Mouse (Mus musculus): ENCODE results near the gene Prokr2. TPM values are rescaled to one million over a fixed set of nuclear protein-coding genes. Genes with fewer than 3 reads are reported as not detected.

The Prokr2 gene
- polyA plus RNA-seq, 1 experiment from 2014 or later: 0.93 TPM

DNA sequence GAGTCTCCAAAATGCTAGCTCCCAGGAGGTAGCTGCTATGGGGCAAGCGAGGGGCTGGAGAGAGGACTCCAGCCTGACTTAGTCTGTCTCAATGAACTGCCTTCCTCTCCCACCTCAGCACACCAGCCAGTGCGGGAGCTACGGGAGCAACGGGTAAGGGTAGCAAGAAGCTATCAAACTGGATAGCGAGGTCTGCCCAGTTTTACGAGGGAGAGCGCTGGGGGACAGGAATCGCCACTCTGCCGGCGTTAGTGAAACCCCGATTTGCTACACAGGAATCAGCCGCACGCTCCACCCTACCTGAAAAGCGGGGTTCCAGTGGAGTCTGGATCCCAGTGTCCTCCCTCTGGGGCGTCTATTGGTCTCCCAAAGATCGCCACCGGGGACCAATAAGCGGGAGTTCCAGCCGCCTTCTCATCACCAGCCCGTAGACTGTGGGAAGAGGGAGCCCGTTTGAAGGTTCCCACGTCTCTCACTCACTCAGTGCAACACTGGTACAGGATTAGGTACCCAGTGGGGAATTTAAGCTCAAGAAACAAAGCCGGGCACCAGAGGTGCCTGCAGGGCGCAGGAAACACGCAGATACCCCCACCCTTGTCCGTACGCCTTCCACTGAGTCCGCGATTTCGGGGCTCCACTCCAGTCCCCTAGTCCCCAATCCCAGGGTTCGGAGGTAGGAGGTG, 595 bp downstream of the Prokr2 start:
- peak; percentile 56 for ATAC-seq (ENCODE audit: low FRiP score, low read depth)
- Histone ChIP-seq H3K27me3 (replicated peaks) (peaks cover 17% of the 10 kb centered on the region; the same call in 1 of the 2 replicates), H3K36me3 (no peaks in the 10 kb centered on the region), H3K9ac (peak overlapping the region; percentile 60), H3K27ac (no peak overlapping the region), H3K4me2 (replicated peaks) (peak overlapping the region; percentile 98), H3K9me3 (no peaks in the 10 kb centered on the region), H3K4me3 (peak overlapping the region; percentile 49), H3K4me1 (no peaks in the 10 kb centered on the region)
- WGBS: under 1% methylated on average over 31 of the region's 31 CpGs

- peaks cover 14% of the 10 kb centered on the region; the same call in 1 of the 2 replicates for H3K27me3 ChIP-seq (replicated peaks)
- H3K4me2 ChIP-seq (replicated peaks): no peak overlapping the region
- H3K36me3 ChIP-seq: no peaks in the 10 kb centered on the region
- H3K4me1 ChIP-seq: no peaks in the 10 kb centered on the region
- H3K4me3 ChIP-seq: no peak overlapping the region
- no peak overlapping the region for H3K9ac ChIP-seq
- WGBS: 69% methylated on average over 2 of the region's 2 CpGs
- no peak for ATAC-seq (ENCODE audit: low FRiP score, low read depth)
- no peak overlapping the region for H3K27ac ChIP-seq
- no peaks in the 10 kb centered on the region for H3K9me3 ChIP-seq
Observed at GRCm38 (mm10) chr2:132382308-132382707, 2.9 kb downstream of the Prokr2 start.

- no peaks in the 10 kb centered on the region for H3K9me3 ChIP-seq
- 54% methylated on average over 4 of the region's 4 CpGs for WGBS
- peaks cover 8% of the 10 kb centered on the region; the same call in 1 of the 2 replicates for H3K27me3 ChIP-seq (replicated peaks)
- H3K4me1 ChIP-seq: no peaks in the 10 kb centered on the region
- H3K4me3 ChIP-seq: no peak overlapping the region
- H3K36me3 ChIP-seq: no peaks in the 10 kb centered on the region
- no peak overlapping the region for H3K4me2 ChIP-seq (replicated peaks)
- ATAC-seq (ENCODE audit: low FRiP score, low read depth): no peak
- no peak overlapping the region for H3K27ac ChIP-seq
- no peak overlapping the region for H3K9ac ChIP-seq
Observed at GRCm38 (mm10) chr2:132379690-132380089, 5.6 kb downstream of the Prokr2 start.

DNA sequence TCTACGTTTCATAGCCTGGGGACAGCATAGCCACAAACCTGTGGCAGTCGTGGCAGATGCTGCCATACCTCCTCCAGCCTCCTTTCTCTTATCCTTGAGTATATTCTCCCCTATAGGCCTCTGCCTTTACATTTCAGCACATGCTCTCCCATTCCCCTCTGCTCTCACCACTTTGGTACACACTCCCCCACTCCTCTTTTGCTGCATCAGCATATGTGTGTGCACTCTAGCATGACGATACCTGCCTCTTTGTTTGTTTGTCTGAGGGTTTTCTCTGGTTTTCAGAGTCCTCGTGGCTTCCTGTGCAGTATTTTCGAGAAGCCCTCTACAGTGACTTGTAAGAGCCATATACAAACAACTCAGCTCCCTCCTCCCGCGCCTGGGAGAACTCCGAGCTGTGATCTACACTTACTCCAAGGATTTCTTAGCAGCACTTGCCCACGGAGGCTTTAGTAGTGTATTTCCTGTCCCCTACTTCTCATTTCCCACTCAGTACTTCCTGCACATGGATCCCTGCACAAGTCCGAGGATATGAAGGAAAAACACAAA, 6.6 kb downstream of the Prokr2 start:
- no peak overlapping the region for H3K4me2 ChIP-seq (replicated peaks)
- WGBS: 72% methylated on average over 10 of the region's 10 CpGs
- no peaks in the 10 kb centered on the region for H3K4me1 ChIP-seq
- no peak overlapping the region for H3K9ac ChIP-seq
- H3K27me3 ChIP-seq (replicated peaks): 0 out of 2 replicates have a peak, but pooled peaks cover 4% of the 10 kb centered on the region
- H3K36me3 ChIP-seq: no peaks in the 10 kb centered on the region
- no peaks in the 10 kb centered on the region for H3K9me3 ChIP-seq
- ATAC-seq (ENCODE audit: low FRiP score, low read depth): no peak
- no peak overlapping the region for H3K4me3 ChIP-seq
- H3K27ac ChIP-seq: no peak overlapping the region

- no peak overlapping the region for H3K4me3 ChIP-seq
- 84% methylated on average over 2 of the region's 2 CpGs for WGBS
Observed at GRCm38 (mm10) chr2:132377436-132377835, 7.8 kb downstream of the Prokr2 start.

GRCm38 (mm10) chr2:132375721-132376120, 9.5 kb downstream of the Prokr2 start:
- no peak overlapping the region for H3K27ac ChIP-seq

More at GRCm38 (mm10) chr2:132377436-132377835, 7.8 kb downstream of the Prokr2 start:
- H3K4me2 ChIP-seq (replicated peaks): no peak overlapping the region
- no peak for ATAC-seq (ENCODE audit: low FRiP score, low read depth)
- no peaks in the 10 kb centered on the region for H3K4me1 ChIP-seq
- H3K36me3 ChIP-seq: no peaks in the 10 kb centered on the region
- H3K27ac ChIP-seq: no peak overlapping the region
- no peaks in the 10 kb centered on the region for H3K27me3 ChIP-seq (replicated peaks)
- no peaks in the 10 kb centered on the region for H3K9me3 ChIP-seq
- H3K9ac ChIP-seq: no peak overlapping the region

GRCm38 (mm10) chr2:132375135-132375534, 10.1 kb downstream of the Prokr2 start:
- no peak for ATAC-seq (ENCODE audit: low FRiP score, low read depth)
- H3K27me3 ChIP-seq (replicated peaks): no peaks in the 10 kb centered on the region

More at GRCm38 (mm10) chr2:132375721-132376120, 9.5 kb downstream of the Prokr2 start:
- H3K4me2 ChIP-seq (replicated peaks): no peak overlapping the region
- no peaks in the 10 kb centered on the region for H3K4me1 ChIP-seq
- WGBS: 74% methylated on average over 3 of the region's 3 CpGs
- no peaks in the 10 kb centered on the region for H3K27me3 ChIP-seq (replicated peaks)
- no peak for ATAC-seq (ENCODE audit: low FRiP score, low read depth)
- H3K9ac ChIP-seq: no peak overlapping the region
- H3K36me3 ChIP-seq: no peaks in the 10 kb centered on the region
- H3K9me3 ChIP-seq: no peaks in the 10 kb centered on the region
- no peak overlapping the region for H3K4me3 ChIP-seq

DNA sequence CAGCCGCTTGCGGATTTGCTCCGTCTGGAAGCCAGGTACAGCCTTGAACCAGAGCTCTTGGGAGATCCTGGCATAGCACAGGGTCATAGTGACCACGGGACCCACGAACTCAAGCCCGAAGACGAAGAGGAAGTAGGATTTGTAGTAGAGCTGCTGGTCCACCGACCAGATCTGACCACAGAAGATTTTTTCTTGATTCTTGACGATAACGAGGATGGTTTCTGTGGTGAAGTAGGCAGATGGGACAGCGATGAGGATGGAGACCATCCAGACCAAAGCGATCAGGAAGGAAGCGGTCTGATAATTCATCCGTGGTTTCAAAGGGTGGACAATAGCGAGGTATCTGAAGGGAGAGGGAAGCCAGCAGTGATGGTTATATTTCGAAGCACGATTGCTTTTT, 11.5 kb downstream of the Prokr2 start:
- no peak overlapping the region for H3K4me2 ChIP-seq (replicated peaks)
- H3K27ac ChIP-seq: no peak overlapping the region
- H3K4me1 ChIP-seq: no peaks in the 10 kb centered on the region
- 91% methylated on average over 17 of the region's 17 CpGs for WGBS
- H3K36me3 ChIP-seq: no peaks in the 10 kb centered on the region
- no peak overlapping the region for H3K4me3 ChIP-seq
- no peaks in the 10 kb centered on the region for H3K9me3 ChIP-seq
- no peak for ATAC-seq (ENCODE audit: low FRiP score, low read depth)
- H3K9ac ChIP-seq: no peak overlapping the region
- H3K27me3 ChIP-seq (replicated peaks): no peaks in the 10 kb centered on the region

More at GRCm38 (mm10) chr2:132375135-132375534, 10.1 kb downstream of the Prokr2 start:
- Histone ChIP-seq H3K9me3 (no peaks in the 10 kb centered on the region), H3K9ac (no peak overlapping the region), H3K4me2 (replicated peaks) (no peak overlapping the region), H3K27ac (no peak overlapping the region), H3K4me1 (no peaks in the 10 kb centered on the region), H3K4me3 (no peak overlapping the region), H3K36me3 (no peaks in the 10 kb centered on the region)
- WGBS: 91% methylated on average over 9 of the region's 9 CpGs

DNA sequence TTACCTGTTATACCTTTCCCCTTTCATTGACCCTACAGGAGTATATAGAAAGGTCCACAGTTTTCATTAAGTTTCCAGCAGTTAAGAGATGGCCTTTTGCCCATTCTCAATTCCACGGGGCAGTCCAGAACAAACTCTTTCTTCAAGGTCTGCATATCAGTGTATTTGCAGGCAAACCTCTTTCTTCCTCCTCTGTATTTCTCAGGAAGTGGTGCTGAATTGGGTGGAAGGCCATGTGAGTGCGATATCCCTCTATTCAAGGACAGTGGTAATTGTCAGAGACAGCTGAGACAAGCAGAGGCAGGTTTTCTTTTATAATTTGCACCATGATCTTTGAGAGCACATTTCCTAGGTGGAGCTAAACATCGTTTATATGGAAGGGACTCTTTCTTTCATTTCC, 16.8 kb downstream of the Prokr2 start:
- Histone ChIP-seq H3K4me3 (no peak overlapping the region), H3K9me3 (no peaks in the 10 kb centered on the region), H3K9ac (no peak overlapping the region), H3K36me3 (no peaks in the 10 kb centered on the region), H3K4me1 (no peaks in the 10 kb centered on the region), H3K4me2 (replicated peaks) (no peak overlapping the region), H3K27me3 (replicated peaks) (no peaks in the 10 kb centered on the region), H3K27ac (no peak overlapping the region)
- no peak for ATAC-seq (ENCODE audit: low FRiP score, low read depth)
- WGBS: 86% methylated on average over 3 of the region's 3 CpGs

- no peaks in the 10 kb centered on the region for H3K36me3 ChIP-seq
- no peak overlapping the region for H3K9ac ChIP-seq
- no peak overlapping the region for H3K27ac ChIP-seq
- ATAC-seq (ENCODE audit: low FRiP score, low read depth): no peak
- no peak overlapping the region for H3K4me3 ChIP-seq
- H3K9me3 ChIP-seq: no peaks in the 10 kb centered on the region
- H3K4me1 ChIP-seq: no peaks in the 10 kb centered on the region
- H3K4me2 ChIP-seq (replicated peaks): no peak overlapping the region
- WGBS: 88% methylated on average over 11 of the region's 11 CpGs
- no peaks in the 10 kb centered on the region for H3K27me3 ChIP-seq (replicated peaks)
Observed at GRCm38 (mm10) chr2:132343846-132344245, 41.4 kb downstream of the Prokr2 start.

GRCm38 (mm10) chr2:132341293-132341692, 44.0 kb downstream of the Prokr2 start:
- no peaks in the 10 kb centered on the region for H3K36me3 ChIP-seq
- H3K27ac ChIP-seq: no peak overlapping the region
- 94% methylated on average over 3 of the region's 3 CpGs for WGBS
- no peak overlapping the region for H3K4me2 ChIP-seq (replicated peaks)
- no peaks in the 10 kb centered on the region for H3K27me3 ChIP-seq (replicated peaks)
- H3K4me3 ChIP-seq: no peak overlapping the region
- no peak for ATAC-seq (ENCODE audit: low FRiP score, low read depth)
- H3K9ac ChIP-seq: no peak overlapping the region
- no peaks in the 10 kb centered on the region for H3K4me1 ChIP-seq
- no peaks in the 10 kb centered on the region for H3K9me3 ChIP-seq

DNA sequence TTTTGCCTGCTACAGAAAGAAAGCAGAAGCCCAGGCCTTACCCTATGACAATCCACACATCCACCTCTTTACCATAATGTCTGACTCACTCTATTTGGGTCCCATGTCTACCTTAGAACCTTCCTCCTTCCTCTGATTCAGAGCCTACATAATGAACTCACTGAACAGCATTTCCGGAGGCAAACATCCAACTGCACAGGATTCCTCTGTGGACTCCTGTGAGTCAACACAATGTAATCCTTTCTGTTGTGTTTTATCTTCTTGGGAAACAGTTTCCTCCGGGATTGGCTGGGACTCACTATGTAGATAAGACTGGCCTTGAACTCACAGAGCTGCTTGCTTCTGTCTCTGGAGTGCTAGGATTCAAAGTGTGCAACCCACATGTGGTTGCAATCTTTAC, 44.9 kb downstream of the Prokr2 start:
- no peak for ATAC-seq (ENCODE audit: low FRiP score, low read depth)
- Histone ChIP-seq H3K9me3 (no peaks in the 10 kb centered on the region), H3K27ac (no peak overlapping the region), H3K4me3 (no peak overlapping the region), H3K4me2 (replicated peaks) (no peak overlapping the region), H3K27me3 (replicated peaks) (no peaks in the 10 kb centered on the region), H3K36me3 (no peaks in the 10 kb centered on the region), H3K4me1 (no peaks in the 10 kb centered on the region), H3K9ac (no peak overlapping the region)
- WGBS: 82% methylated on average over 2 of the region's 2 CpGs

DNA sequence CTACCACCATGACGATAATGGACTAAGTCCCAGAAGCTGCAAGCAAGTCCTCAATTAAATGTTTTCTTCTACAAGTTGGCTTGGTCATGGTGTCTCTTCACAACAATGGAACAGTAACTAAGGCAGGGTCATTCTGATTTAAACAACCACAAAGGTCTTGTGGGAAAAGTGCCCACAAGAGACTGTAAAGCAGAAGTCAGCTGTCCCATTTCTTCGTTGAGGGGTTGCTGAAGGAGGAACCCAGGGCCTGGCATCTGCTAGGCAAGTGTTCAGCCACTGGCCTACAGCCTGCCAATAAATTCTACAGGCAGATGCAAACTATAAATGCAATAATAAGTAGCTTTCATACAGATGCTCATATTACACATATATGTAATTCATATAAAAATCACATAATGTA, 48.0 kb downstream of the Prokr2 start:
- H3K9me3 ChIP-seq: no peaks in the 10 kb centered on the region
- no peak overlapping the region for H3K9ac ChIP-seq
- WGBS: 86% methylated on average over 2 of the region's 2 CpGs
- H3K4me3 ChIP-seq: no peak overlapping the region
- no peaks in the 10 kb centered on the region for H3K27me3 ChIP-seq (replicated peaks)
- no peaks in the 10 kb centered on the region for H3K4me1 ChIP-seq
- no peak overlapping the region for H3K4me2 ChIP-seq (replicated peaks)
- no peaks in the 10 kb centered on the region for H3K36me3 ChIP-seq
- H3K27ac ChIP-seq: no peak overlapping the region
- no peak for ATAC-seq (ENCODE audit: low FRiP score, low read depth)
